Mouse (Mus musculus): ENCODE measurements around the gene Ccdc180. TPM values are rescaled to one million over a fixed set of nuclear protein-coding genes. Genes with fewer than 3 reads are reported as not detected.
A peak's percentile ranks its signal among the peaks of the same experiment; 100 is the strongest.

Gene Ccdc180
- polyA plus RNA-seq, 1 experiment from 2014 or later = 0.05 TPM

GRCm38 (mm10) chr4:45956706-45957105 is 66.6 kb downstream of the Ccdc180 start:
- WGBS = 95% methylated on average over 4 of the region's 4 CpGs

DNA sequence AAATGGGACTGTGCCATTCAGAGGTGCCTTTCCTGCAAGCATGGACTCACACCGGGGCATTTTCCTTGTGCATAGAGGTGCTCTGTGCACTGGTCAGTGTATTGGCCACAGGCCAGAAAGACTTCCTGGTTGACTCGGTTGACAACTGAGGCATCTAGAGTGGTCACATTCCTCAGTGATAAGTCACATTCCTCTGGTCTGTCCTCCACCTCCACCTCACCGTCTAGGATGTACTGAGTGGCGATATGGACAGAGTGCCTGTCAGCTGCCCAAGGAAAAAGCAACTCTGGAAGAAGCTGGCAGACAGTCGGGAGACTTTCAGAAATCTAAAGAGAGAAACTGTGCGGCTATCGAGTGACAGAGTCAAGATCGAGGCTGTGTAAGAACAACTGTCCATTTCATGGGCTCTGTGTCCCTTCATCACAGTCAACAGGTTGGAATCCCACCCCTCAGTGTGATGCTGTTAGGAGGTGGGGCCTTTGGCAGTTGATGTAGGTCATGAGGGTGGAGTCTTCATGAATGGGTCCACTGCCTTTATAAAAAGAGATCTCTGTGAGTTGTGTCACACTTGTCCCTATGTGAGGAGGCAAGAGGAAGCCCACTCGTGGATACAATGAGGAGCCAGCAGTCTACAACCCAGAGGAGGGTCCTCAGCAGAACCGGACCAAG is 74.8 kb downstream of the Ccdc180 start, which contains the start of gene Tdrd7:
Tdrd7 (plus strand) TSS at position 564 of the 669 bp plus-strand sequence.
- H3K27ac ChIP-seq (ENCODE audit: low read depth, low read length) = no peak within 1 kb of the TSS
- 87% methylated on average over 10 of the region's 10 CpGs for WGBS

More at GRCm38 (mm10) chr4:45956706-45957105, 66.6 kb downstream of the Ccdc180 start:
- ATAC-seq (ENCODE audit: insufficient read depth, low FRiP score, low TSS enrichment) = no peak
- no peak overlapping the region for H3K4me2 ChIP-seq (ENCODE audit: low read depth)
- no peak overlapping the region for H3K4me3 ChIP-seq (ENCODE audit: low read depth, low read length)
- no peaks in the 10 kb centered on the region for H3K4me1 ChIP-seq (ENCODE audit: control insufficient read depth, insufficient read depth, low read length)
- no peak overlapping the region for H3K27ac ChIP-seq (ENCODE audit: low read depth, low read length)
- no peak overlapping the region for H3K9ac ChIP-seq (ENCODE audit: low read length)
- DNase-seq (ENCODE audit: low spot score) = no peak
- H3K9me3 ChIP-seq (ENCODE audit: control insufficient read depth, low read length) = no peaks in the 10 kb centered on the region
- no peaks in the 10 kb centered on the region for H3K36me3 ChIP-seq (ENCODE audit: control insufficient read depth, insufficient read depth, low read length)
- no peaks in the 10 kb centered on the region for H3K27me3 ChIP-seq (ENCODE audit: control insufficient read depth, insufficient read depth, low read length)

GRCm38 (mm10) chr4:45965737-45966447 is 75.8 kb downstream of the Ccdc180 start:
- Histone ChIP-seq H3K4me3 (ENCODE audit: low read depth, low read length) (no peak overlapping the region), H3K9ac (ENCODE audit: low read length) (no peak overlapping the region), H3K27ac (ENCODE audit: low read depth, low read length) (no peak overlapping the region), H3K9me3 (ENCODE audit: control insufficient read depth, low read length) (no peaks in the 10 kb centered on the region), H3K27me3 (ENCODE audit: control insufficient read depth, insufficient read depth, low read length) (no peaks in the 10 kb centered on the region), H3K36me3 (ENCODE audit: control insufficient read depth, insufficient read depth, low read length) (no peaks in the 10 kb centered on the region), H3K4me1 (ENCODE audit: control insufficient read depth, insufficient read depth, low read length) (peaks cover 12% of the 10 kb centered on the region; the same call in 1 of the 2 replicates), H3K4me2 (ENCODE audit: low read depth) (peak overlapping the region; percentile 5; the same call in 1 of the 2 replicates)
- DNase-seq (ENCODE audit: low spot score) = no peak
- WGBS = 36% methylated on average over 13 of the region's 13 CpGs
- ATAC-seq (ENCODE audit: insufficient read depth, low FRiP score, low TSS enrichment) = no peak

More for the DNA sequence above, 74.8 kb downstream of the Ccdc180 start, which contains the start of gene Tdrd7:
- DNase-seq (ENCODE audit: low spot score) = no peak
- ATAC-seq (ENCODE audit: insufficient read depth, low FRiP score, low TSS enrichment) = no peak
- no peaks in the 10 kb centered on the region for H3K9me3 ChIP-seq (ENCODE audit: control insufficient read depth, low read length)
- no peak within 1 kb of the TSS for H3K9ac ChIP-seq (ENCODE audit: low read length)
- H3K27me3 ChIP-seq (ENCODE audit: control insufficient read depth, insufficient read depth, low read length) = no peaks in the 10 kb centered on the region
- H3K4me1 ChIP-seq (ENCODE audit: control insufficient read depth, insufficient read depth, low read length) = peaks cover 12% of the 10 kb centered on the region; the same call in 1 of the 2 replicates
- no peak within 1 kb of the TSS for H3K4me3 ChIP-seq (ENCODE audit: low read depth, low read length)
- H3K4me2 ChIP-seq (ENCODE audit: low read depth) = peak within 1 kb of the TSS; percentile 5; the same call in 1 of the 2 replicates
- no peaks in the 10 kb centered on the region for H3K36me3 ChIP-seq (ENCODE audit: control insufficient read depth, insufficient read depth, low read length)

DNA sequence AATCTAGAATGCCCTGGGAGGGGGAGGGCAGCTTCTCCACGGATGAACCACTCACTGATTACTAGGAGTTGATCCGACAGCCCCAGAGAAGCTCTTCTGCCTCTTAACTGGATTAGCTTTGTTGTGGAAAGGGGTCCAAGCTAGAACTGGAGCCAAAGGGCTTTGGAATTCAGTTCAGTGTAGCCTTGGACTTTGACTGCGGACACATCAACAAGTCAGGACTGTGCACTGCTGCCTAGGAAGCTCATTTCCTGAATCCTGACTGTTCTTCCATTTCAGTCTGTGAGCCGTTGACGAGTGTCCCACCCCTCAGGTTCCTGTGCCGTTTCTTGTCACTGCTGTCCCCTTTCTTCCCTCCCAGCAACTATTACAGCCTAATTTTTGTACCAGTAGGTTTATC is 76.6 kb downstream of the Ccdc180 start:
- ATAC-seq (ENCODE audit: insufficient read depth, low FRiP score, low TSS enrichment) (no peak), DNase-seq (ENCODE audit: low spot score) (no peak)
- whole genome bisulfite sequencing = 33% methylated on average over 6 of the region's 6 CpGs
- Histone ChIP-seq H3K27ac (ENCODE audit: low read depth, low read length) (no peak overlapping the region), H3K9ac (ENCODE audit: low read length) (no peak overlapping the region), H3K9me3 (ENCODE audit: control insufficient read depth, low read length) (no peaks in the 10 kb centered on the region), H3K4me1 (ENCODE audit: control insufficient read depth, insufficient read depth, low read length) (peaks cover 12% of the 10 kb centered on the region; the same call in 1 of the 2 replicates), H3K27me3 (ENCODE audit: control insufficient read depth, insufficient read depth, low read length) (no peaks in the 10 kb centered on the region), H3K4me3 (ENCODE audit: low read depth, low read length) (no peak overlapping the region), H3K36me3 (ENCODE audit: control insufficient read depth, insufficient read depth, low read length) (no peaks in the 10 kb centered on the region), H3K4me2 (ENCODE audit: low read depth) (no peak overlapping the region)

- no peaks in the 10 kb centered on the region for H3K9me3 ChIP-seq (ENCODE audit: control insufficient read depth, low read length)
- peaks cover 12% of the 10 kb centered on the region; the same call in 1 of the 2 replicates for H3K4me1 ChIP-seq (ENCODE audit: control insufficient read depth, insufficient read depth, low read length)
- DNase-seq (ENCODE audit: low spot score) (peak; percentile 23), ATAC-seq (ENCODE audit: insufficient read depth, low FRiP score, low TSS enrichment) (no peak)
- WGBS = 26% methylated on average over 9 of the region's 9 CpGs
- no peak overlapping the region for H3K4me3 ChIP-seq (ENCODE audit: low read depth, low read length)
- no peak overlapping the region for H3K9ac ChIP-seq (ENCODE audit: low read length)
- H3K4me2 ChIP-seq (ENCODE audit: low read depth) = 0 out of 2 replicates have a peak overlapping the region, but pooled peaks have one; percentile 5
- H3K27me3 ChIP-seq (ENCODE audit: control insufficient read depth, insufficient read depth, low read length) = no peaks in the 10 kb centered on the region
- no peaks in the 10 kb centered on the region for H3K36me3 ChIP-seq (ENCODE audit: control insufficient read depth, insufficient read depth, low read length)
- no peak overlapping the region for H3K27ac ChIP-seq (ENCODE audit: low read depth, low read length)
Measured at GRCm38 (mm10) chr4:45967479-45968341, 77.6 kb downstream of the Ccdc180 start.

DNA sequence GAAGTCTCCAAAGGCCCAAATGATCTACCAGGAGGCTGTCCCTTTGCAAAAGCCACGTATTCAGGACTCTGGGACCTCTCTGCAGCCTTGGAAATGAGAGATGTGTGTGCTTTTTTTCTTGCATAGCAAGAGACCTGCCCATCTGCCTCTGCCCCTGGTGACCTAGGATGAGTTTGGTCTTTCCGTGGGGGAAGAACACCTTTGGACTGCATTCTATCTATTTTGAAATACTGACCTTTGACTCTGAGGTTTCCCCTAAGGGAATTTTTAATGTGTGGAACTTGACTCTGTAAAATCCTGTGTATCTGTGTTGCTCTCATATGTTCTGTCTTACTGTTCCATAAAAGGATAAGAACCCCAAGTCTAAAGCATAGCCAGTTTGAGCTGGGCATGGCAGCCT is 78.9 kb downstream of the Ccdc180 start:
- Histone ChIP-seq H3K27ac (ENCODE audit: low read depth, low read length) (no peak overlapping the region), H3K4me3 (ENCODE audit: low read depth, low read length) (no peak overlapping the region), H3K9ac (ENCODE audit: low read length) (no peak overlapping the region), H3K9me3 (ENCODE audit: control insufficient read depth, low read length) (no peaks in the 10 kb centered on the region), H3K4me1 (ENCODE audit: control insufficient read depth, insufficient read depth, low read length) (peaks cover 14% of the 10 kb centered on the region; the same call in 1 of the 2 replicates), H3K36me3 (ENCODE audit: control insufficient read depth, insufficient read depth, low read length) (no peaks in the 10 kb centered on the region), H3K4me2 (ENCODE audit: low read depth) (no peak overlapping the region), H3K27me3 (ENCODE audit: control insufficient read depth, insufficient read depth, low read length) (peaks cover 5% of the 10 kb centered on the region; the same call in 1 of the 2 replicates)
- ATAC-seq (ENCODE audit: insufficient read depth, low FRiP score, low TSS enrichment) (no peak), DNase-seq (ENCODE audit: low spot score) (no peak)
- WGBS = 59% methylated on average over 2 of the region's 2 CpGs

DNA sequence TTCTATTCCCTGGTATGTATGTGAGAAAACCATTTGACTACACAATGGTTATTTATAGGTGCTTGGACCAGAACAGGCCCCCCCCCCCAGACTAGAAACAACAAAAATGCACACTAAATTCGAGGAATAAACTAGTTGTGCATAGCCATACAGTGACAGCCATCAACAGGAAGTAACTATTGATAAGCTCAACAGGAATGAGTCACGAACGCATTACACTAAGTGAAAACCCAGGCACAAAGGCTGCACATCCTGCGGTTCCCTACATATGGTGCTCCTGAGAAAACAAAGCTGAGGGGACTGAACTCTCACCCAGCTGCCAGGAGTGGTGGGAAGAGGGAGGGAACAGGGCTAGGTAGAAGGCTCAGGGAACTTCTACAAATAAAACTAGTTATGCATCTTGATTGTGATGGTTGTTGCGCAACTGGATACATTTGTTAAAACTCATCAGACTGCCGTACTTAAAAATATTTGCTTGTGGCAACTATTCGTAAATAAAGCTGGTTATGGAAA is 80.0 kb downstream of the Ccdc180 start:
- DNase-seq (ENCODE audit: low spot score) (no peak), ATAC-seq (ENCODE audit: insufficient read depth, low FRiP score, low TSS enrichment) (no peak)
- Histone ChIP-seq H3K36me3 (ENCODE audit: control insufficient read depth, insufficient read depth, low read length) (no peaks in the 10 kb centered on the region), H3K9me3 (ENCODE audit: control insufficient read depth, low read length) (no peaks in the 10 kb centered on the region), H3K4me1 (ENCODE audit: control insufficient read depth, insufficient read depth, low read length) (peaks cover 14% of the 10 kb centered on the region; the same call in 1 of the 2 replicates), H3K4me3 (ENCODE audit: low read depth, low read length) (no peak overlapping the region), H3K27me3 (ENCODE audit: control insufficient read depth, insufficient read depth, low read length) (peaks cover 5% of the 10 kb centered on the region; the same call in 1 of the 2 replicates), H3K4me2 (ENCODE audit: low read depth) (no peak overlapping the region), H3K27ac (ENCODE audit: low read depth, low read length) (no peak overlapping the region), H3K9ac (ENCODE audit: low read length) (no peak overlapping the region)
- WGBS = 62% methylated on average over 7 of the region's 7 CpGs

Data from neural tube, embryonic 11.5 days (tissue).